Mouse (Mus musculus) heart, adult 2 months (tissue): Measurements from ENCODE around the gene Dop1b.

Experiments
- CTCF ChIP-seq: fragments of 200-600 bp; IDR thresholded peaks from 2 replicates; pipeline ENCODE4 v1.8.1; 2022; ENCODE audit warnings: antibody characterized with exemption, mild to moderate bottlenecking, moderate library complexity
- POLR2A ChIP-seq: fragments of 200-500 bp; IDR thresholded peaks from 2 replicates; pipeline ENCODE4 v1.6.1; 2011; ENCODE audit warnings: mild to moderate bottlenecking, low read depth, low read length, control low read depth; ENCODE audit not compliant: insufficient read depth

- no peak for TF ChIP-seq POLR2A
- TF ChIP-seq CTCF = no peak
Measured at GRCm38 (mm10) chr16:93839049-93839448, 127.3 kb downstream of the Dop1b start.
